Mouse (Mus musculus) cortical plate, adult 2 months (tissue): ENCODE data around the gene Drg2. TPM values are rescaled to one million over a fixed set of nuclear protein-coding genes. Genes with fewer than 3 reads are reported as not detected.

Source experiments
- H3K27ac ChIP-seq: fragments of 200-500 bp; 2 replicates; pipeline ENCODE4 v1.5.1; 2012; ENCODE audit warnings: low read length, control low read depth, inconsistent platforms; ENCODE audit not compliant: insufficient read depth
- H3K4me1 ChIP-seq: fragments of 200-500 bp; 2 replicates; pipeline ENCODE4 v1.6.1; 2011; ENCODE audit warnings: low read length; ENCODE audit not compliant: control insufficient read depth, insufficient read depth
- H3K4me3 ChIP-seq: fragments of 200-500 bp; 2 replicates; pipeline ENCODE4 v1.5.1; 2011; ENCODE audit warnings: mild to moderate bottlenecking, low read length, control low read depth; ENCODE audit not compliant: insufficient read depth
- CTCF ChIP-seq: fragments of 200-500 bp; IDR thresholded peaks from 2 replicates; pipeline ENCODE4 v1.5.1; 2011; ENCODE audit warnings: mild to moderate bottlenecking, control low read depth, low read length; ENCODE audit not compliant: insufficient read depth; ENCODE audit errors: extremely low read depth
- POLR2A ChIP-seq: fragments of 200-500 bp; IDR thresholded peaks from 2 replicates; pipeline ENCODE4 v1.6.1; 2011; ENCODE audit warnings: mild to moderate bottlenecking, low read length, control low read depth; ENCODE audit not compliant: insufficient read depth; ENCODE audit errors: extremely low read depth
- polyA plus RNA-seq: library from polyadenylated mRNA; depleted of rRNA; stranded (reverse); fragments of >200 nt; gene quantifications from 2 replicates; pipeline ENCODE4 v1.2.3, GENCODE M21; 2012; rRNA removed

Drg2 gene
- 79.6 and 80.2 TPM in 2 replicates for polyA plus RNA-seq

DNA sequence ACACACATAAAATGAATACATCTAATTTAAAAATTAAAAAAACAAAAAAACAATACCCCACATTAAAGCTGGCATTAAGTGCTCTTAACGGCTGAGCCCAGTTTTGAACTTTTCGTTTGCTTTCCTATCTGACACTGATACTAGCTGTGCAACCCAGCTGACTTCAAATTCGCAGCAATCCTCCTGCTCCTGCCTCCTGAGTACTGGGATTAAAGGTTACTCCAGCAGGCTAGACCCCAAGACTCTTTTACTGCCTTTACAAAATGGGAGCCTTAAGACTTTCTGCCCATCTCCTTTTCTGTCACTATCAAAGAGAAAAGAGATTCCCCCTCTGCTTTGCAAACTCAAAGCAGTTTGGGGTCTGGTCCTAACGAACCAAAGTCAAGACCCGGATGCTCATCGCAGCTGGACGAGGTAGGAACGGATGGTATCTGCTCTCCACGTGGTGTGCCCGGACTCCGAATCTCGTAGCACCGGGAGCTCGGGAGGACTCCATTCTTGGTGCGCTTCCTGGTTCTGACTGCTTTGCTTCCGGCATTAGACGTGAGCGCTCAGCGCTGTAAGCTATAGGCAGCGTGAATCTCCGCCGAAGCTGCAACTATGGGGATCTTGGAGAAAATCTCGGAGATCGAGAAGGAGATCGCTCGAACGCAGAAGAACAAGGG lies at the start of gene Drg2:
Drg2 (plus strand) TSS at position 512 of the 665 bp plus-strand sequence.
- Histone ChIP-seq H3K4me1 (peaks cover 6% of the 10 kb centered on the region), H3K27ac (no peak within 1 kb of the TSS), H3K4me3 (peak within 1 kb of the TSS; percentile 50)
- peak; percentile 82 for TF ChIP-seq POLR2A
- TF ChIP-seq CTCF: no peak

DNA sequence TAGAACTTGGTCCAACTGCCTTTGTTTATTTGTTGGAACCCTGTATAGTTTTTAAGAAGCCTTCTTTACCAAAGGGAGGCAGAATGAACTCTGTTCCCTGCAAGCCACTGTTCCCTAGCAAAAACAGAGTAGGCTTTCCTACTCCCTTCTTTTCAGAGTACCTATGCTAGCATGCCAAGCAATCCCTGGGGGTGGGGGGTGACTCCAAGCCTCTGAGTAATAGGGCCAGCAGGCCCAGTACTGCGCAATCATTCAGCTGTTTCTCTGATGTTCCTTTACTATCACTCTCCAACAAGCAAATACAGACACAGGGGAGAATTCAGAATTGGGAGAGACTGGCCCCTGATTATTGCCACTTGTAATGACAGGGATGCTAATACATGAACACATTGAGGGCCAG lies 47.8 kb upstream of the Drg2 start:
- Histone ChIP-seq H3K4me1 (no peaks in the 10 kb centered on the region), H3K4me3 (no peak overlapping the region), H3K27ac (no peak overlapping the region)
- TF ChIP-seq CTCF: no peak
- no peak for TF ChIP-seq POLR2A

- peaks cover 4% of the 10 kb centered on the region for H3K4me1 ChIP-seq
- no peak overlapping the region for H3K4me3 ChIP-seq
- TF ChIP-seq POLR2A (no peak), CTCF (0 out of 2 replicates have a peak, but pooled peaks have one; percentile 11)
These were observed 42.2 kb upstream of the Drg2 start for GRCm38 (mm10) chr11:60412173-60412572.

GRCm38 (mm10) chr11:60412921-60413320 lies 41.5 kb upstream of the Drg2 start:
- TF ChIP-seq POLR2A (no peak), CTCF (no peak)
- H3K4me1 ChIP-seq: peaks cover 4% of the 10 kb centered on the region

More at GRCm38 (mm10) chr11:60412173-60412572, 42.2 kb upstream of the Drg2 start:
- H3K27ac ChIP-seq: no peak overlapping the region

DNA sequence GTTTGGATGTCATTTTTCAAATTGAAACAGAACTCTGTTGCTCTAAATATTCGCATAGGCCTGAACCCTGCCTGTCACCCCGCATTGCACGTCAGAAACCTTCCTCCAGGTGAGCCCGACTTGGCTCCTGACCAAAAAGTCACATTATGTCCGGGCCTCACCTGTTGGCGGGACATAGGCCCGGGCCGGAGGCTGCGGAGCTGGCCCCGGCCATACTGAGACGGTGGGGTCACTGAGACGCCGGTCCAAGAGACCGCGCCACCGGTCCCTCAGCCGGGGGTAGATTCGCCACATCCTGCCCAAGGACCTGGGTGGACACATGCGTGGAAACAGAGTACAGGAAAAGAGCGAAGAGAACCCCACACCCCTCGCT lies 37.8 kb upstream of the Drg2 start:
- no peak for TF ChIP-seq CTCF
- no peak for TF ChIP-seq POLR2A
- Histone ChIP-seq H3K27ac (no peak overlapping the region), H3K4me1 (peaks cover 6% of the 10 kb centered on the region), H3K4me3 (peak overlapping the region; percentile 57)

More at GRCm38 (mm10) chr11:60412921-60413320, 41.5 kb upstream of the Drg2 start:
- Histone ChIP-seq H3K4me3 (no peak overlapping the region), H3K27ac (no peak overlapping the region)

GRCm38 (mm10) chr11:60416963-60417716 lies 37.3 kb upstream of the Drg2 start, which contains the start of gene Gid4:
Gene Gid4 (plus strand): TSS chr11:60417145.
- TF ChIP-seq CTCF (no peak), POLR2A (peak; percentile 75)

GRCm38 (mm10) chr11:60417717-60418472 lies 36.5 kb upstream of the Drg2 start, which contains the start of gene Atpaf2:
Gene Atpaf2 (minus strand): TSS chr11:60418457.
- TF ChIP-seq CTCF (no peak), POLR2A (no peak)
- peak within 1 kb of the TSS; percentile 62; the same call in 1 of the 2 replicates for H3K27ac ChIP-seq
- H3K4me1 ChIP-seq: peaks cover 7% of the 10 kb centered on the region
- H3K4me3 ChIP-seq: peak within 1 kb of the TSS; percentile 57

More at GRCm38 (mm10) chr11:60416963-60417716, 37.3 kb upstream of the Drg2 start, which contains the start of gene Gid4:
- peak within 1 kb of the TSS; percentile 57 for H3K4me3 ChIP-seq
- peak within 1 kb of the TSS; percentile 62; the same call in 1 of the 2 replicates for H3K27ac ChIP-seq
- peaks cover 7% of the 10 kb centered on the region for H3K4me1 ChIP-seq

DNA sequence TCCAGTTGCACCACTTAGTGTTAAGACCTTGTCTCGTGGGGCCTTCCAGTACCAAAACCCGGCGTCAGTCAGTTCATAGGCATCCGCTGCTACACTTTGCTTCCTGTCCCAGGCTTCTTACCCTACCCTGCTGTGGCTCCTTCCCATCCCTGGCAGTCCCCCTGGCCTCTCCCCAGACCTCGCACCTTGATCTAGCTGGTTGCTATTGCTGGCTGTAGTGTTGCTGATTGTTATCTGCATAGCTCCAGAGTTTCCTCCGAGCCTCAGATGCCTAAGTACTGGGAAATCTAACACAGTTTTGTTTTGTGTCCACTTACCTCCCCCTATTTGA lies 36.0 kb upstream of the Drg2 start:
- TF ChIP-seq POLR2A: no peak
- Histone ChIP-seq H3K4me1 (peaks cover 7% of the 10 kb centered on the region), H3K4me3 (peak overlapping the region; percentile 57), H3K27ac (no peak overlapping the region)

GRCm38 (mm10) chr11:60422046-60422668 lies 32.2 kb upstream of the Drg2 start:
- Histone ChIP-seq H3K4me3 (no peak overlapping the region), H3K27ac (no peak overlapping the region), H3K4me1 (peaks cover 3% of the 10 kb centered on the region)
- TF ChIP-seq POLR2A (no peak), CTCF (peak; percentile 8; the same call in 1 of the 2 replicates)
